Mouse (Mus musculus) liver, adult 2 months (tissue): ENCODE data around the gene Acsm2. TPM values are rescaled to one million over a fixed set of nuclear protein-coding genes. Genes with fewer than 3 reads are reported as not detected.
A peak's percentile ranks its signal among the peaks of the same experiment; 100 is the strongest.

ENCODE experiments used
- DNase-seq: peaks from one replicate; pipeline ENCODE4 v3.0.0-alpha.2; 2011; ENCODE audit warnings: low read depth, low spot score; ENCODE audit errors: extremely low read depth
- H3K27ac ChIP-seq: fragments of 200-500 bp; replicated peaks from 2 replicates; pipeline ENCODE4 v1.5.1; 2012; ENCODE audit warnings: low read depth, mild to moderate bottlenecking, control low read depth, inconsistent platforms, low read length; ENCODE audit not compliant: insufficient read depth
- H3K27me3 ChIP-seq: fragments of 200-500 bp; 2 replicates; pipeline ENCODE4 v1.6.1; 2012; ENCODE audit warnings: mild to moderate bottlenecking, moderate library complexity, low read length, inconsistent platforms; ENCODE audit not compliant: control insufficient read depth, insufficient read depth
- H3K36me3 ChIP-seq: fragments of 200-500 bp; 2 replicates; pipeline ENCODE4 v1.6.1; 2012; ENCODE audit warnings: low read length, inconsistent platforms; ENCODE audit not compliant: control insufficient read depth, insufficient read depth
- H3K4me1 ChIP-seq: fragments of 200-500 bp; 2 replicates; pipeline ENCODE4 v1.6.1; 2011; ENCODE audit warnings: low read length; ENCODE audit not compliant: control insufficient read depth, insufficient read depth
- H3K4me3 ChIP-seq: fragments of 200-500 bp; 2 replicates; pipeline ENCODE4 v1.5.1; 2011; ENCODE audit warnings: low read depth, mild to moderate bottlenecking, control low read depth, low read length, moderate library complexity; ENCODE audit not compliant: insufficient read depth
- H3K79me2 ChIP-seq: fragments of 200-500 bp; 2 replicates; pipeline ENCODE4 v1.6.1; 2012; ENCODE audit warnings: inconsistent platforms, mild to moderate bottlenecking, low read length, moderate library complexity; ENCODE audit not compliant: control insufficient read depth, insufficient read depth
- H3K9ac ChIP-seq: fragments of 200-500 bp; 2 replicates; pipeline ENCODE4 v1.6.1; 2012; ENCODE audit warnings: low read depth, mild to moderate bottlenecking, control low read depth, inconsistent platforms, low read length
- CTCF ChIP-seq: fragments of 200-500 bp; IDR thresholded peaks from 2 replicates; pipeline ENCODE4 v1.5.1; 2011; ENCODE audit warnings: low read depth, low read length, control low read depth
- POLR2A ChIP-seq: fragments of 200-500 bp; IDR thresholded peaks from 2 replicates; pipeline ENCODE4 v1.6.1; 2011; ENCODE audit warnings: low read length, control low read depth; ENCODE audit not compliant: insufficient read depth; ENCODE audit errors: extremely low read depth
- WGBS: fragments of 180-500 bp; shearing (Covaris S2); methylation state at CpG from one replicate; pipeline ENCODE4 v1.1.7; 2018; 5-methylcytosine and 5-hydroxymethylcytosine counted together
- polyA plus RNA-seq: library from polyadenylated mRNA; depleted of rRNA; stranded (reverse); fragments of >200 nt; gene quantifications from 2 replicates; pipeline ENCODE4 v1.2.3, GENCODE M21; 2012
- total RNA-seq: library from RNA; depleted of rRNA; stranded (reverse); fragments of >200 nt; gene quantifications from 2 replicates; pipeline ENCODE4 v1.2.3, GENCODE M21; 2014

Gene Acsm2
- total and polyA plus RNA-seq, 2 experiments = 1.2 to 8.3 TPM

DNA sequence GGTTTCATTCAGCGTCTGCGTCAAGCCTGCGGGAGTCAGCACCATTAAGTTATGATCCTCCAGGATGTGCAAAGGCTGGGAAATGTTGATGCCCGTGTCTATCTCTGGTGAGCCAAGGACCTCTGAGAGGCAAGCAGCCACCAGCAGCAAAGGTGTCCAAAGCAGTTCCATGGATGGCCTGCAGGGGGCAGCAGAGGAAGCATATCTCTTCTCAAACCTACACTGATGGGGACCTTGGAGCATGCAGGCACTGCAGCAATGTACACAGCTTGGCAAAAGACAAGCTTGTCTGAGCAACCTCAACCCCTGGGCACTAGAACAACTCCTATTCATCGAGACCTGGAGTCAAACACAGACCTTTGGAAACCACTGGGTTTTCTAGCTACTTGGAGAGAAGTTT is 34.5 kb upstream of the Acsm2 start:
- 25% methylated on average over 5 of the region's 5 CpGs for WGBS

DNA sequence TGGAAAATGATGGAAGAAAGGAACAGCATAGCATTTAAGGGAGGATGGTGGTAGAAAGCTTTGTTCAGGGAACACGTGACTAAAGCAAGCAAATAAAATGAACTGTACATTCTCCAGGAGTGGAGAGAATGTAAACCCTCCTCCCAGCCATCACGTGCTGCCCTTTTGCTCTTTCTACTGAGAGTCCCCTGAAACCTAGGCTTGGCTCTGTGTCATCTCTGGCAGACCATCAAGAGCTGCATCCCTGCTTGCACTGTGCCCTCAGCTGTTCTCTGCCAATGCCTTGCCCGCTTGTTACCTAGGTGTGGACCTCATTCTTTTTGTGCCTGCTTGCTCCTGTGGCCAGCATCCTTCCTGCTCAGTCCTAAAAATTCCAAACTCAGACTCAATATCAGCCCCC is 32.3 kb upstream of the Acsm2 start:
- H3K4me1 ChIP-seq = peaks cover 28% of the 10 kb centered on the region
- WGBS = 18% methylated on average over 3 of the region's 3 CpGs
- peak overlapping the region; percentile 19; the same call in 1 of the 2 replicates for H3K9ac ChIP-seq
- DNase-seq = peak; percentile 99
- H3K79me2 ChIP-seq = no peaks in the 10 kb centered on the region
- H3K27ac ChIP-seq = peak overlapping the region; percentile 81
- TF ChIP-seq CTCF (no peak), POLR2A (no peak)
- H3K36me3 ChIP-seq = peaks cover 6% of the 10 kb centered on the region; the same call in 1 of the 2 replicates
- no peak overlapping the region for H3K4me3 ChIP-seq
- no peaks in the 10 kb centered on the region for H3K27me3 ChIP-seq

More for the DNA sequence above, 34.5 kb upstream of the Acsm2 start:
- Histone ChIP-seq H3K27ac (no peak overlapping the region), H3K79me2 (no peaks in the 10 kb centered on the region), H3K27me3 (no peaks in the 10 kb centered on the region), H3K9ac (no peak overlapping the region), H3K4me3 (no peak overlapping the region), H3K4me1 (peaks cover 24% of the 10 kb centered on the region), H3K36me3 (peaks cover 6% of the 10 kb centered on the region; the same call in 1 of the 2 replicates)
- DNase-seq = peak; percentile 71
- TF ChIP-seq POLR2A (no peak), CTCF (peak; percentile 96)

DNA sequence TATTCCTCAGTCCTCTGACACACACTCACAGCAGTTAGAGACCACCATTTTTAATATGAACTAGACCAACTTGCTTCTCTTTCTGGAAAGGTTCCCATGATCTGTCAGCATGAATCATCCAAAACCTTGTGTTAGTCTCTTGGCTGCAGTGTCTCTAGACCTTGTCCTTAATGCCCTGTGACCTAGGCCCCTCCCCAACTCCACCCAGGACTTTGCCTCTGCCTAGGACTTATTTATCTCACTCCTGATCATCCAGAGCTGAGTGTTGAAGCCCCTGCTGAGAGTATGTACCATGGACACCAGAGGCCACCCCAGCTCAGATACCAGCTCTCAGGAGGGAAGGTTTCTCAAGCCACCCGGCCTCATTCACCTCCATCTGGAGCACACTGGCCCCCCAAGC is 31.8 kb upstream of the Acsm2 start:
- Histone ChIP-seq H3K4me1 (peaks cover 28% of the 10 kb centered on the region), H3K9ac (peak overlapping the region; percentile 70), H3K36me3 (peaks cover 6% of the 10 kb centered on the region; the same call in 1 of the 2 replicates), H3K27ac (peak overlapping the region; percentile 99), H3K79me2 (no peaks in the 10 kb centered on the region), H3K4me3 (no peak overlapping the region), H3K27me3 (no peaks in the 10 kb centered on the region)
- WGBS = 6% methylated on average over 1 of the region's 1 CpGs
- peak; percentile 96 for DNase-seq
- TF ChIP-seq POLR2A (peak; percentile 43; the same call in 1 of the 2 replicates), CTCF (no peak)

DNA sequence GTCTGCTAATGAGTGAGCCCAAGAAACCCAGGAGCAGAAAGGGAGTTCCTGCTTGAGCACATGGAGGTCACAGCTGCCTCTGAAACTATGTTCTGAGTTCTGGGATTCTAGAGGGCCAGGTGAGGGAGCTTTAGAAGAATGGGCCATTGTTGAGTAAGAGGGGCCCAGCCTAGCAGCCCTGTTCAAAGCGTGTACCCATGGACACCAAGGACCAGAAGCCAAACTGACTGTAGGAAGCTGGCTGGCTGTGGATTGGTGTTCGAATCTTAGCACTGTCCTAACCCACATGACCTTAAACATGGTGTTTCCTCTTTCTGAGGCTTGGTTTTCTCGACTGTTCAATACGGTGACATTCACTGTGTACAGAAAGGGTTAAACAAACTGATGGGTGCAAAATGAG is 30.8 kb upstream of the Acsm2 start, which contains the start of gene Pdilt:
Pdilt (minus strand) TSS at position 101 of the 400 bp plus-strand sequence.
- TF ChIP-seq POLR2A (no peak), CTCF (no peak)
- 30% methylated on average over 4 of the region's 4 CpGs for WGBS

DNA sequence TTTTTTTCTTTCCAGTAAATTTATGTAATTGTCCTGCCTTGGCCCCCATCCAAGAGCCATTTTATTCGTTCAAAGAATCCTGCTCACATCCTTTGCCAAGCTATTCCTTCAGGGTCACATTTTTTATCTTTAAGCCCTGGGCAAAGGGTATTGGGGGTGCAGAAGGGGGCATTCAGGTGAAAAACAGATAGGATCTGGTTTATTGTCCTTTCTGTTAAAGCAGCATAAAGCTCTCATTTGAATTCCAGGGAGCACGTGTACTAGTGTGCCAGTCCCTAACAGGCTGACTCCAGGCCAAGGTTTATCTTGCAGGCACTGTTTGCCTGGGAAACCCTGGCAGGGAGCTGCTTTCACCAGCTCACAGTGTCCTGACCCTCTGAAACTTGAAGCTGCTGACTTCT is 28.3 kb upstream of the Acsm2 start:
- peak; percentile 98 for DNase-seq
- Histone ChIP-seq H3K9ac (peak overlapping the region; percentile 80), H3K27ac (peak overlapping the region; percentile 89), H3K4me3 (peak overlapping the region; percentile 30; the same call in 1 of the 2 replicates), H3K4me1 (peaks cover 31% of the 10 kb centered on the region), H3K36me3 (peaks cover 9% of the 10 kb centered on the region; the same call in 1 of the 2 replicates), H3K79me2 (no peaks in the 10 kb centered on the region), H3K27me3 (no peaks in the 10 kb centered on the region)
- WGBS = 1% methylated on average over 2 of the region's 2 CpGs
- TF ChIP-seq CTCF (no peak), POLR2A (0 out of 2 replicates have a peak, but pooled peaks have one; percentile 18)

More for the DNA sequence above, 30.8 kb upstream of the Acsm2 start, which contains the start of gene Pdilt:
- peaks cover 28% of the 10 kb centered on the region for H3K4me1 ChIP-seq
- H3K4me3 ChIP-seq = peak within 1 kb of the TSS; percentile 9; the same call in 1 of the 2 replicates
- DNase-seq = peak; percentile 32
- H3K79me2 ChIP-seq = no peaks in the 10 kb centered on the region
- no peaks in the 10 kb centered on the region for H3K27me3 ChIP-seq
- peak within 1 kb of the TSS; percentile 99 for H3K27ac ChIP-seq
- H3K36me3 ChIP-seq = peaks cover 6% of the 10 kb centered on the region; the same call in 1 of the 2 replicates
- peak within 1 kb of the TSS; percentile 70 for H3K9ac ChIP-seq

DNA sequence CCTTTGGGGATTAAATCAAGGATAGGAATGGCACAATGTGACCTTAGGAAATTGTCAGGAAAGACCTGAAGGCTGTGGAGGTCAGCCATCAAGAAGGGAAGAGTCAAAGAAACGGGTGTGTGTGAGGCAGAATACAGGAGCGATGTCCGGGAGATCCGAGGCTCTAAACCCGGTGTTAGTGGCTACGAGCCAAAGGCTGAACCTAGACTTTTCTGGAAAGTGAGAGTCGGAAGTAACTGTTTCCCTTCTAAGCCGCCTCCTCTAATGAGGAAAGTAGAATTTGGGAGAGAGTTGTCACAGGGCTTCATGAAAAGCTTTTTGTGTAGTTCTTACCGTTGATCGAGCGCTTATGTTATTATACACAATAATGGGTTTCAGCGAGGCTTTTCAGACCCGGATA is 27.7 kb upstream of the Acsm2 start:
- H3K27me3 ChIP-seq = no peaks in the 10 kb centered on the region
- DNase-seq = peak; percentile 68
- peaks cover 14% of the 10 kb centered on the region for H3K36me3 ChIP-seq
- H3K4me3 ChIP-seq = peak overlapping the region; percentile 30
- H3K4me1 ChIP-seq = peaks cover 30% of the 10 kb centered on the region
- H3K27ac ChIP-seq = peak overlapping the region; percentile 89
- peak overlapping the region; percentile 80 for H3K9ac ChIP-seq
- TF ChIP-seq CTCF = no peak
- no peak for TF ChIP-seq POLR2A
- no peaks in the 10 kb centered on the region for H3K79me2 ChIP-seq
- 22% methylated on average over 13 of the region's 13 CpGs for WGBS
